Mouse (Mus musculus) central nervous system, embryonic 18 days (tissue): ENCODE data around the gene Fam186a. TPM values are rescaled to one million over a fixed set of nuclear protein-coding genes. Genes with fewer than 3 reads are reported as not detected.

Source experiments
- polyA plus RNA-seq: library from polyadenylated mRNA; depleted of rRNA; stranded (reverse); fragments of >200 nt; gene quantifications from 2 replicates; pipeline ENCODE4 v1.2.3, GENCODE M21; 2012; rRNA removed

Fam186a gene
- polyA plus RNA-seq = under 0.01 and 0.01 TPM in 2 replicates

DNA sequence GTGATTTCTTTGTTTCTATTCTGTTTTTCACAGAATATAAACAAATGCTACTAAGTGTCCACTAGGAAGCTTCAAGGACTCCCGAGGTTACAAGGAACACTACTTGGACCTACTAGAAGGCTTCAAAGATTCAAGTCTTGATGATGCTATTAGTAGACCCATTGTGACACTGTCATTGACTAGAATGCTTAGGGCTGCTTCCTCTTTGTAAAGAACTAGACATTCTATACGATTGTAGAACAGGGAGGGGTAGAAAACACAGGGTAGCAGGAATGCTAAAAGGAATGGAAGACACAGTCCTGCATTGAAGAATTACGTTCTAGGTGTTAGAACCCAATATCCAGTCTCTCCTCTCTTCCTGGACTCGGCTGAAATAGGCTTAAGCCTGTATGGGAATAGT, at the start of gene Fam186a:
Fam186a (minus strand) TSS at position 101 of the 400 bp plus-strand sequence.

DNA sequence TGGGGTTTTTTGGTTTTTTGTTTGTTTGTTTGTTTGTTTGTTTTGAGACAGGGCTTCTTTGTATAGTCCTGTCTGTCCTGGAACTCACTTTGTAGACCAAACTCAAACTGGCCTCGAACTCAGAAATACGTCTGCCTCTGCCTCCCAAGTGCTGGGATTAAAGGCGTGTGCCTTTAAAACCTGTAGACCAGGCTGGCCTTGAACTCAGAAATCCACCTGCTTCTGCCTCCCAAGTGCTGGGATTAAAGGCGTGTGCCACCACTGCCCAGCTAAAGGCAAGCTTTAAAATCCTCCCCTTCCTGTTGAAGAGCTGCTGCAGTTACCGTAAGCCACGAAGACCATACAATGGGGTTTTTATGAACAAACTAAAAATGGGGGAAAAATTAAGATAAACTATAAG, 2.9 kb upstream of the Fam186a start, which contains the start of gene Larp4:
Larp4 (plus strand) TSS at position 301 of the 400 bp plus-strand sequence.

GRCm38 (mm10) chr15:99875334-99875869, 91.5 kb downstream of the Fam186a start, which contains the start of gene Lima1:
Gene Lima1 (minus strand): TSS chr15:99875456.

Other genes starting within 250 kb of the Fam186a start
- gene Gpd1, start 249.5 kb downstream of the Fam186a start, polyA plus RNA-seq = 3.7 TPM in 2 replicates
- gene Cox14, start 241.4 kb downstream of the Fam186a start, polyA plus RNA-seq = 160 and 178 TPM in 2 replicates
- 66.9 and 70.2 TPM in 2 replicates for gene Cers5, start 194.2 kb downstream of the Fam186a start, polyA plus RNA-seq
- gene Lima1, start 91.6 kb downstream of the Fam186a start, polyA plus RNA-seq = 17.9 and 18.1 TPM in 2 replicates
- gene Larp4, start 3.0 kb upstream of the Fam186a start, polyA plus RNA-seq = 23.0 and 23.8 TPM in 2 replicates
- 24.0 and 26.2 TPM in 2 replicates for gene Dip2b, start 71.6 kb upstream of the Fam186a start, polyA plus RNA-seq